Mouse (Mus musculus): ENCODE data around the gene Cdc14b. TPM values are rescaled to one million over a fixed set of nuclear protein-coding genes. Genes with fewer than 3 reads are reported as not detected.
A peak's percentile ranks its signal among the peaks of the same experiment; 100 is the strongest.

Gene Cdc14b
- polyA plus RNA-seq, 1 experiment from 2014 or later, result 21.0 TPM

DNA sequence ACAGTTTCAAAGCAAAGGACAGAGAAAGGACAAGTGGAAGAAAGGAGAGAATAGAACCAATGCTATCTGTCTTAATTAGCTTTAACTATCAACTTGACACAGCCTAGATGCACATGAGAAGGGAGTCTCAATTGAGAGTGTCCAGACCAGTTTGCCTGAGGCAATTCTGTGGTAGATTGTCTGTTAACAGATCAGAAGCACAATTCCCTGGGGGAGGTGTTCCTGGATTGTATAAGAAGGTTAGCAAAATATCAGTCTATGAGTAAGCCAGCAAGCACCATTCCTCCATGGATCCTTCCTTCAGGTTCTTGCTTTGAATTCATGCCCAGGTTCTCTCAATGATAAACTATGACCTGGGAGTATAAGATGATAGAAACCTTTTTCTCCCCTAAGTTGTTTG lies 118.1 kb downstream of the Cdc14b start:
- H3K27ac ChIP-seq (replicated peaks in 1 of 2; ENCODE audit: control insufficient read depth in 1 of 2, insufficient read depth in 1 of 2, low read depth in 2 of 2, low read length in 2 of 2), result no peak overlapping the region
- peaks cover 9 to 19% of the 10 kb centered on the region in 2 experiments for H3K4me1 ChIP-seq (ENCODE audit: control insufficient read depth in 2 of 2, insufficient read depth in 2 of 2, low read length in 2 of 2)
- H3K9me3 ChIP-seq (ENCODE audit: control insufficient read depth, low read length), result no peaks in the 10 kb centered on the region
- no peak overlapping the region for H3K9ac ChIP-seq (ENCODE audit: low read length)
- no peak for ATAC-seq (ENCODE audit: insufficient number of reproducible peaks, insufficient read depth, low FRiP score, low read depth)
- no peak overlapping the region for H3K4me3 ChIP-seq (ENCODE audit: control insufficient read depth in 1 of 2, insufficient read depth in 1 of 2, low read depth in 1 of 2, low read length in 2 of 2)
- no peak overlapping the region for H3K4me2 ChIP-seq (ENCODE audit: low read length)
- no peaks in the 10 kb centered on the region for H3K27me3 ChIP-seq (ENCODE audit: control insufficient read depth, insufficient read depth, low read length)
- no peaks in the 10 kb centered on the region for H3K36me3 ChIP-seq (ENCODE audit: control insufficient read depth, insufficient read depth, low read length)

DNA sequence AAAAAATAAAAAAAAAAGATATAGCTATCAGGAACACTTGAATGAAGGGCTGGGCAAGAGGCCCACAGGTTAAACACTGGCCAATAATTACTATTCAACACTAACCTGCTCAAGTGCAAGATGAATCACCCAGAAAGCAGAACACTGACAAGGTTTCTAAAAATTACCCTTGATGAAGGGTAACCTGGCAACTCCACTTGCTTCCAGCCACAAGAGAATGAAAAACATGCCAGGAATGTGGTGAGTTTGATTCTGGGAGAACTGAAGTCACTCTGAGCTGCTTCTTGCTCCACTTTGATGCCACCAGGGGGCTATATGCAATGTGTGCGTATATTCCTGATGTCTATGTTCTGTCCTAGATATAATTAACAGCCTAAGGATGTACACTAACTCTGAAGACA lies 119.9 kb downstream of the Cdc14b start:
- H3K36me3 ChIP-seq (ENCODE audit: control insufficient read depth, insufficient read depth, low read length), result no peaks in the 10 kb centered on the region
- peak overlapping the region; percentile 92 to 95 for H3K27ac ChIP-seq (replicated peaks in 1 of 2; ENCODE audit: control insufficient read depth in 1 of 2, insufficient read depth in 1 of 2, low read depth in 2 of 2, low read length in 2 of 2)
- peaks cover 7 to 29% of the 10 kb centered on the region in 2 experiments for H3K4me1 ChIP-seq (ENCODE audit: control insufficient read depth in 2 of 2, insufficient read depth in 2 of 2, low read length in 2 of 2)
- ATAC-seq (ENCODE audit: insufficient number of reproducible peaks, insufficient read depth, low FRiP score, low read depth), result no peak
- no peaks in the 10 kb centered on the region for H3K27me3 ChIP-seq (ENCODE audit: control insufficient read depth, insufficient read depth, low read length)
- no peaks in the 10 kb centered on the region for H3K9me3 ChIP-seq (ENCODE audit: control insufficient read depth, low read length)
- H3K9ac ChIP-seq (ENCODE audit: low read length), result peak overlapping the region; percentile 38; the same call in 1 of the 2 replicates
- WGBS, result 4% methylated on average over 1 of the region's 1 CpGs
- 0 out of 4 replicates have a peak overlapping the region, but pooled peaks of 1 of the 2 experiments have one; percentile 4 for H3K4me3 ChIP-seq (ENCODE audit: control insufficient read depth in 1 of 2, insufficient read depth in 1 of 2, low read depth in 1 of 2, low read length in 2 of 2)
- H3K4me2 ChIP-seq (ENCODE audit: low read length), result peak overlapping the region; percentile 94

DNA sequence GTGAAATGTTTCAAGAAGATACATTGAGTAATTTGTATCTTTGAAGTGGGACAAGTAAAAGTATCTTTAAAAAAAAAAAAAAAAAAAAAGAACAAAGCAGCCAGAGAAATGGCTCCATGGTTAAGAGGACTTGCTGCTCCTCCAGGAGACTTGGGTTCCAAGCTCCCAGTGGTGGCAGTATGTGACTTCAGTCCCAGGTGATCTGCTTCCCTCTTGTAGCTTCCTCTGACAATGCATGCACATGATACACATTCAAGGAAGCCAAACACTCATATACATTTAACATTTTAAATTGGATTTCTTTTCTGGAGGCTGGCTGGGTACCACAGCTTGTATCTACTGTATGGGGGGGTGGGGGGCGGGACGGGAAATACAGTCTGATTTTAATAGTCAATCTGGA lies 120.4 kb downstream of the Cdc14b start:
- Histone ChIP-seq H3K4me2 (ENCODE audit: low read length) (peak overlapping the region; percentile 94), H3K4me1 (ENCODE audit: control insufficient read depth in 2 of 2, insufficient read depth in 2 of 2, low read length in 2 of 2) (peaks cover 8 to 34% of the 10 kb centered on the region in 2 experiments), H3K36me3 (ENCODE audit: control insufficient read depth, insufficient read depth, low read length) (no peaks in the 10 kb centered on the region), H3K4me3 (ENCODE audit: control insufficient read depth in 1 of 2, insufficient read depth in 1 of 2, low read depth in 1 of 2, low read length in 2 of 2) (no peak overlapping the region), H3K9ac (ENCODE audit: low read length) (peak overlapping the region; percentile 68), H3K27ac (replicated peaks in 1 of 2; ENCODE audit: control insufficient read depth in 1 of 2, insufficient read depth in 1 of 2, low read depth in 2 of 2, low read length in 2 of 2) (peak overlapping the region; percentile 76 to 92), H3K27me3 (ENCODE audit: control insufficient read depth, insufficient read depth, low read length) (no peaks in the 10 kb centered on the region), H3K9me3 (ENCODE audit: control insufficient read depth, low read length) (no peaks in the 10 kb centered on the region)
- ATAC-seq (ENCODE audit: insufficient number of reproducible peaks, insufficient read depth, low FRiP score, low read depth), result no peak
- WGBS, result 27% methylated on average over 2 of the region's 2 CpGs

DNA sequence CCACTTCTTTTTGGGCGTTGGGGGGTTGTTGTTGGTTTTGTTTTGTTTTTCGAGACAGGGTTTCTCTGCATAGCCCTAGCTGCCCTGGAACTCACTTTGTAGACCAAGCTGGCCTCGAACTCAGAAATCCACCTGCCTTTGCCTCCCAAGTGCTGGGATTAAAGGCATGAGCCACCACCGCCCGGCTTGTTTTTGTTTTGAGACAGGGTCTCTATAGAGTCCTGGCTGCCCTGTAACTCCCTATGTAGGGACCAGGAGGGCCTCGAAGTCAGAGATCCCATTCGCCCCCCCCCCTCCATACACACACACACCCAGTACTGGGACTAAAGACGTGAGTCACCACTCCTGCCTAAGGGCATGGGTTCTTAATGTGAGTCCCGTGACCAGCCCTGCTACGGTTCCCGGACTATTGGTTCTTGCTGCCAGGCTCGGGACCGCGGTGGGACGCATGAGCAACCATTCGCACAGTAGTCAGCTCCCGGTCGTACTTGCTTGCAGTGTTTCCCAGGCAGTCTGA lies 121.3 kb downstream of the Cdc14b start:
- Histone ChIP-seq H3K9ac (ENCODE audit: low read length) (peak overlapping the region; percentile 68), H3K4me2 (ENCODE audit: low read length) (peak overlapping the region; percentile 94), H3K27me3 (ENCODE audit: control insufficient read depth, insufficient read depth, low read length) (no peaks in the 10 kb centered on the region), H3K9me3 (ENCODE audit: control insufficient read depth, low read length) (no peaks in the 10 kb centered on the region), H3K4me1 (ENCODE audit: control insufficient read depth in 2 of 2, insufficient read depth in 2 of 2, low read length in 2 of 2) (peaks cover 8 to 42% of the 10 kb centered on the region in 2 experiments), H3K4me3 (ENCODE audit: control insufficient read depth in 1 of 2, insufficient read depth in 1 of 2, low read depth in 1 of 2, low read length in 2 of 2) (peak overlapping the region; percentile 35 to 91), H3K36me3 (ENCODE audit: control insufficient read depth, insufficient read depth, low read length) (no peaks in the 10 kb centered on the region), H3K27ac (replicated peaks in 1 of 2; ENCODE audit: control insufficient read depth in 1 of 2, insufficient read depth in 1 of 2, low read depth in 2 of 2, low read length in 2 of 2) (peak overlapping the region; percentile 92 to 93)
- WGBS, result 1% methylated on average over 18 of the region's 18 CpGs
- ATAC-seq (ENCODE audit: insufficient number of reproducible peaks, insufficient read depth, low FRiP score, low read depth), result peak; percentile 5; the same call in 1 of the 2 replicates

DNA sequence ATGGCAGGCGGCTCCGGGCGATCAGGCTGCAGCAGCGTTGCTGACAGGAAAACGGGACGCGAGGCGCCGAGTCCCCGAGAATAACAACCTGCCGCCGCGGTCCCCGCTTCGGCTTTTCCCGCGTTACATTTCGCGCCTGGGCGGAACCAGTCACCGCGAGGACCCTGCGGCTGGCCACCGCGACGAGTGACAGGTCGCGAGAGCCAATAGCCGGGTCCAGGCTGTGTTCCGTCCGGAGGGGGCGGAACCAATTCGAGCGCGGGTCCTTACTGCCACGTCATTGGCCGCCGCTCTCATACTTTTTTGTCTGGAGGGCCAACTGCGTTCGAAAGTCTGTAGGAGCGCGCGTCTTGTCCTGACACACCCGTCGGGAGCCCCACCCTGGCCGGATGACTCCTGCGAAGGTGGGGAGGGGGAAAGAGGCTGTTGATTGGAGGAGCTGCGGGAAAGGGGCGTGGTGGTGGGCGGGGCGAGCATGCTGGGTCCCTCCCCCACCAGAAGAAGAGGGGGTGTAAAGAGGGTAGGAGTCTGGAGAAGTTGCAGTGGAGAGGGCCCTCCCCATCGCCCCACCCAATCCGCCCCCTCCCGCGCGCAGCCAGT lies 121.9 kb downstream of the Cdc14b start, which contains the start of gene Zfp367:
Gene Zfp367 (minus strand): TSS at position 120 of the 600 bp plus-strand sequence.
- WGBS, result under 1% methylated on average over 56 of the region's 56 CpGs
- peak; percentile 95 for ATAC-seq (ENCODE audit: insufficient number of reproducible peaks, insufficient read depth, low FRiP score, low read depth)

DNA sequence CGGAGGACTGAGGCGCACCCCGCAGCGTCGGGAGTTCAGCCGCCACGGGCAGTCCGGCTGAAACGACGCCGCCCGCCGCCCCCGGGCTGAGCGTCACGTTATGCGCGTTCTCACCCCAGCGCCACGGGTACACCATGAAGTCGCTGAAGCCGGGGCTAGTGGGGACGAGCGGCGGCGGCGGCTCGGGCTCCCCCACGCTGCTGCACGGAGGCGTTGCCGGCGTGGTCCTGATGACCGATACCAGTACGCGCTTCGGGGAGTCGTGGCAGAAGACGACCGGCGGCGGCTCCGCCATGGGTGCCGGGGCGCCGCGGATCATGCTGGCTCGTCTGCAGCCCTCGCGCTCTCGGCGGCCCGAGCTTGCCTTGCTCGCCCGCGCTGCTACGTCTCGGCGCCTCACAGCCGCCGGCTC lies 122.4 kb downstream of the Cdc14b start:
- H3K9me3 ChIP-seq (ENCODE audit: control insufficient read depth, low read length), result no peaks in the 10 kb centered on the region
- H3K27ac ChIP-seq (replicated peaks in 1 of 2; ENCODE audit: control insufficient read depth in 1 of 2, insufficient read depth in 1 of 2, low read depth in 2 of 2, low read length in 2 of 2), result peak overlapping the region; percentile 93 to 95
- peak overlapping the region; percentile 81 to 91 for H3K4me3 ChIP-seq (ENCODE audit: control insufficient read depth in 1 of 2, insufficient read depth in 1 of 2, low read depth in 1 of 2, low read length in 2 of 2)
- under 1% methylated on average over 60 of the region's 61 CpGs for WGBS
- no peaks in the 10 kb centered on the region for H3K27me3 ChIP-seq (ENCODE audit: control insufficient read depth, insufficient read depth, low read length)
- peaks cover 8 to 42% of the 10 kb centered on the region in 2 experiments for H3K4me1 ChIP-seq (ENCODE audit: control insufficient read depth in 2 of 2, insufficient read depth in 2 of 2, low read length in 2 of 2)
- peak; percentile 13; the same call in 1 of the 2 replicates for ATAC-seq (ENCODE audit: insufficient number of reproducible peaks, insufficient read depth, low FRiP score, low read depth)
- peak overlapping the region; percentile 94 for H3K4me2 ChIP-seq (ENCODE audit: low read length)
- no peaks in the 10 kb centered on the region for H3K36me3 ChIP-seq (ENCODE audit: control insufficient read depth, insufficient read depth, low read length)
- H3K9ac ChIP-seq (ENCODE audit: low read length), result peak overlapping the region; percentile 91

More for the DNA sequence above, 121.9 kb downstream of the Cdc14b start, which contains the start of gene Zfp367:
- Histone ChIP-seq H3K36me3 (ENCODE audit: control insufficient read depth, insufficient read depth, low read length) (no peaks in the 10 kb centered on the region), H3K27ac (replicated peaks in 1 of 2; ENCODE audit: control insufficient read depth in 1 of 2, insufficient read depth in 1 of 2, low read depth in 2 of 2, low read length in 2 of 2) (peak within 1 kb of the TSS; percentile 93 to 95), H3K4me1 (ENCODE audit: control insufficient read depth in 2 of 2, insufficient read depth in 2 of 2, low read length in 2 of 2) (peaks cover 8 to 42% of the 10 kb centered on the region in 2 experiments), H3K4me2 (ENCODE audit: low read length) (peak within 1 kb of the TSS; percentile 94), H3K4me3 (ENCODE audit: control insufficient read depth in 1 of 2, insufficient read depth in 1 of 2, low read depth in 1 of 2, low read length in 2 of 2) (peak within 1 kb of the TSS; percentile 81 to 91), H3K9me3 (ENCODE audit: control insufficient read depth, low read length) (no peaks in the 10 kb centered on the region), H3K9ac (ENCODE audit: low read length) (peak within 1 kb of the TSS; percentile 91), H3K27me3 (ENCODE audit: control insufficient read depth, insufficient read depth, low read length) (no peaks in the 10 kb centered on the region)

DNA sequence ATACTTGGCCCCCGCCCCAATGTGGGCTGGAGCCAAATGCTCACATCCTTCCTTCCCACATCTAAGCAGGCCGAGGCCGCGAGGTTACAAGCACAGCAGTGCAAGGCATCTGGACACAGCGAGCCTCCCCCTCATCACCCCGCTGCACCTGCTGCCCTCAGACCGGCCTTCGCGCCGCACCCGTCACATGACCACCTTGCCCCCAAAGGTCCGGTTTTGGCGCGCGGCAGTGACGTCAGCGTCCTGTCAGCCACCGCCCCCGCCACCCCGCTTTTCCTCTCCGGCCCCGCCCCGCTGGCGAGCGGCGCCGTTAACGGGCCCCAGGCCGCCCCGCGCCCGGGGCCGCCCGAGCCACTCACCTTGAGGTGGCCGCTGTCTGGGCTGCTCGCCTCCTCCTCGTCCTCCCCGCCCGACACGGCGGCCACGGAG lies 122.8 kb downstream of the Cdc14b start:
- peak; percentile 7 for ATAC-seq (ENCODE audit: insufficient number of reproducible peaks, insufficient read depth, low FRiP score, low read depth)
- Histone ChIP-seq H3K27ac (replicated peaks in 1 of 2; ENCODE audit: control insufficient read depth in 1 of 2, insufficient read depth in 1 of 2, low read depth in 2 of 2, low read length in 2 of 2) (peak overlapping the region; percentile 93 to 95), H3K9me3 (ENCODE audit: control insufficient read depth, low read length) (no peaks in the 10 kb centered on the region), H3K9ac (ENCODE audit: low read length) (peak overlapping the region; percentile 91), H3K27me3 (ENCODE audit: control insufficient read depth, insufficient read depth, low read length) (no peaks in the 10 kb centered on the region), H3K4me3 (ENCODE audit: control insufficient read depth in 1 of 2, insufficient read depth in 1 of 2, low read depth in 1 of 2, low read length in 2 of 2) (peak overlapping the region; percentile 81 to 91), H3K36me3 (ENCODE audit: control insufficient read depth, insufficient read depth, low read length) (no peaks in the 10 kb centered on the region), H3K4me2 (ENCODE audit: low read length) (peak overlapping the region; percentile 94), H3K4me1 (ENCODE audit: control insufficient read depth in 2 of 2, insufficient read depth in 2 of 2, low read length in 2 of 2) (peaks cover 8 to 42% of the 10 kb centered on the region in 2 experiments)
- under 1% methylated on average over 39 of the region's 42 CpGs for WGBS
